ENCODE assay signal across 9 mouse cellular contexts in genomic region chr11:120695184-120695583, GRCm38 (mm10). TPM values are rescaled to one million over a fixed set of nuclear protein-coding genes. Genes with fewer than 3 reads are reported as not detected.
DNase-seq lines count a peak whose midpoint lies in the region; ATAC-seq lines count a peak whose summit lies in the region.
"Had no signal": no experiment of that assay in that cellular context is flagged by ENCODE, and none has a peak within 500 bp of the region (broad histone marks: within the 10 kb centered on the region; RNA-seq: fewer than 3 reads in every experiment).

No protein-coding gene starts in this region.

- no peak overlapping the region for H3K4me2 ChIP-seq in heart, embryonic 11.5 days
- H3K4me2 ChIP-seq in forebrain, embryonic 13.5 days = no peak overlapping the region

- H3K4me3 ChIP-seq in heart, embryonic 11.5 days (ENCODE audit: low read depth, low read length) = no peak overlapping the region
- H3K4me3 ChIP-seq in forebrain, embryonic 13.5 days = no peak overlapping the region
- H3K4me3 ChIP-seq: myocyte had no signal

- peaks cover 37% of the 10 kb centered on the region for H3K4me1 ChIP-seq in heart, embryonic 11.5 days (ENCODE audit: control insufficient read depth, insufficient read depth, low read length)
- peaks cover 13% of the 10 kb centered on the region for H3K4me1 ChIP-seq in forebrain, embryonic 13.5 days

- H3K9me3 ChIP-seq in heart, embryonic 11.5 days (replicated peaks; ENCODE audit: control insufficient read depth, low read length) = no peaks in the 10 kb centered on the region
- H3K9me3 ChIP-seq in forebrain, embryonic 13.5 days (replicated peaks) = 0 out of 2 replicates have a peak, but pooled peaks cover 3% of the 10 kb centered on the region

- intact Hi-C loops in heart, postnatal 36 days (cut with DNase I) = no loop called here
- intact Hi-C loops in gastrocnemius, postnatal 36 days (cut with DNase I) = no loop called here

- no peaks in the 10 kb centered on the region for H3K27me3 ChIP-seq in heart, embryonic 11.5 days (ENCODE audit: control insufficient read depth, insufficient read depth, low read length)
- no peaks in the 10 kb centered on the region for H3K27me3 ChIP-seq in forebrain, embryonic 13.5 days

- H3K9ac ChIP-seq in heart, embryonic 11.5 days (ENCODE audit: low read depth, low read length) = no peak overlapping the region; the same call in 1 of the 2 replicates
- no peak overlapping the region for H3K9ac ChIP-seq in forebrain, embryonic 13.5 days

- peak overlapping the region; percentile 74 for H3K27ac ChIP-seq in heart, embryonic 11.5 days (ENCODE audit: low read depth, low read length)
- H3K27ac ChIP-seq in forebrain, embryonic 13.5 days = peak overlapping the region; percentile 25; the same call in 1 of the 2 replicates

- peaks cover 5% of the 10 kb centered on the region for H3K36me3 ChIP-seq in heart, embryonic 11.5 days (ENCODE audit: control insufficient read depth, insufficient read depth, low read length)
- H3K36me3 ChIP-seq in forebrain, embryonic 13.5 days (ENCODE audit: poor library complexity, severe bottlenecking) = peaks cover 77% of the 10 kb centered on the region

- 0 out of 2 replicates have a peak, but pooled peaks have one; percentile 53 for ATAC-seq in heart, embryonic 11.5 days (replicated peaks; ENCODE audit: insufficient number of reproducible peaks, low FRiP score, low TSS enrichment)
- 0 out of 2 replicates have a peak, but pooled peaks have one; percentile 33 for ATAC-seq in forebrain, embryonic 13.5 days

- WGBS in heart, embryonic 11.5 days (ENCODE audit: insufficient replicate concordance) = 22% methylated on average over 4 of the region's 4 CpGs
- 41% methylated on average over 4 of the region's 4 CpGs for WGBS in forebrain, embryonic 13.5 days

- no peak for DNase-seq in heart, postnatal 36 days
- peak; percentile 74 for DNase-seq in Muller cell, postnatal 12 days (ENCODE audit: inconsistent ontology term)
- DNase-seq in lung, postnatal 36 days = peak; percentile 28
- no peak for DNase-seq in right cerebral cortex, postnatal 25 days
- no peak for DNase-seq in cerebellum, postnatal 36 days
- no peak for DNase-seq in gastrocnemius, postnatal 36 days

RNA-seq across cellular contexts. Expression of gene Cenpx, which starts 18.4 kb away (rescaled TPM):
- 114 and 129 TPM in 2 replicates for polyA plus RNA-seq in heart, embryonic 11.5 days (2014; fragmentation: Nextera tagmentation; extraction: Ambion mirVana)
- 10 to 100 TPM; 33.1 to 38.3 TPM for total RNA-seq in heart, postnatal 36 days (2021)
- 127 TPM in 2 replicates for polyA plus RNA-seq in forebrain, embryonic 13.5 days (2015; fragmentation: Nextera tagmentation; extraction: Ambion mirVana)
- 10 to 100 TPM; 23.2 to 27.0 TPM for total RNA-seq in gastrocnemius, postnatal 36 days (2021)

RNA-seq across cellular contexts. Expression of gene Lrrc45, which starts 18.5 kb away (rescaled TPM):
- 21.8 and 23.2 TPM in 2 replicates for polyA plus RNA-seq in heart, embryonic 11.5 days (2014; fragmentation: Nextera tagmentation; extraction: Ambion mirVana)
- total RNA-seq in heart, postnatal 36 days (2021) = 1 to 10 TPM; 5.3 to 7.0 TPM
- polyA plus RNA-seq in forebrain, embryonic 13.5 days (2015; fragmentation: Nextera tagmentation; extraction: Ambion mirVana) = 64.5 and 72.9 TPM in 2 replicates
- total RNA-seq in gastrocnemius, postnatal 36 days (2021) = 1 to 10 TPM; 3.7 to 4.1 TPM

RNA-seq across cellular contexts. Expression of gene Aspscr1, which starts 22.4 kb away (rescaled TPM):
- 93.9 and 103 TPM in 2 replicates for polyA plus RNA-seq in heart, embryonic 11.5 days (2014; fragmentation: Nextera tagmentation; extraction: Ambion mirVana)
- total RNA-seq in heart, postnatal 36 days (2021) = 10 to 100 TPM; 42.2 to 43.0 TPM
- polyA plus RNA-seq in forebrain, embryonic 13.5 days (2015; fragmentation: Nextera tagmentation; extraction: Ambion mirVana) = 142 and 151 TPM in 2 replicates
- 10 to 100 TPM; 24.4 to 34.0 TPM for total RNA-seq in gastrocnemius, postnatal 36 days (2021)

RNA-seq across cellular contexts. Expression of gene Rac3, which starts 26.1 kb away (rescaled TPM):
- polyA plus RNA-seq in heart, embryonic 11.5 days (2014; fragmentation: Nextera tagmentation; extraction: Ambion mirVana) = 1.7 and 3.0 TPM in 2 replicates
- total RNA-seq in heart, postnatal 36 days (2021) = 1 to 10 TPM in 1 of 2 experiments, under 1 TPM in 1; 0.36 to 1.6 TPM
- polyA plus RNA-seq in forebrain, embryonic 13.5 days (2015; fragmentation: Nextera tagmentation; extraction: Ambion mirVana) = 83.0 and 105 TPM in 2 replicates
- total RNA-seq in gastrocnemius, postnatal 36 days (2021) = under 1 TPM; 0.84 to 0.92 TPM

RNA-seq across cellular contexts. Expression of gene Dcxr, which starts 31.9 kb away (rescaled TPM):
- 5.1 and 6.6 TPM in 2 replicates for polyA plus RNA-seq in heart, embryonic 11.5 days (2014; fragmentation: Nextera tagmentation; extraction: Ambion mirVana)
- total RNA-seq in heart, postnatal 36 days (2021) = 10 to 100 TPM in 1 of 2 experiments, 1 to 10 TPM in 1; 9.2 to 12.0 TPM
- polyA plus RNA-seq in forebrain, embryonic 13.5 days (2015; fragmentation: Nextera tagmentation; extraction: Ambion mirVana) = 7.8 and 9.5 TPM in 2 replicates
- 1 to 10 TPM; 4.5 to 9.2 TPM for total RNA-seq in gastrocnemius, postnatal 36 days (2021)

Comparison
In these comparisons a context has a peak if more than half of its experiments do, and no peak if none do; other contexts are left out.
1. DNase-seq: peak in Muller cell, postnatal 12 days (single experiment) and lung, postnatal 36 days (single experiment); none in heart, postnatal 36 days (0 of 2), right cerebral cortex, postnatal 25 days (single experiment), cerebellum, postnatal 36 days (0 of 2) and gastrocnemius, postnatal 36 days (0 of 2).